Mouse (Mus musculus): ENCODE results near the gene Ess2.

DNA sequence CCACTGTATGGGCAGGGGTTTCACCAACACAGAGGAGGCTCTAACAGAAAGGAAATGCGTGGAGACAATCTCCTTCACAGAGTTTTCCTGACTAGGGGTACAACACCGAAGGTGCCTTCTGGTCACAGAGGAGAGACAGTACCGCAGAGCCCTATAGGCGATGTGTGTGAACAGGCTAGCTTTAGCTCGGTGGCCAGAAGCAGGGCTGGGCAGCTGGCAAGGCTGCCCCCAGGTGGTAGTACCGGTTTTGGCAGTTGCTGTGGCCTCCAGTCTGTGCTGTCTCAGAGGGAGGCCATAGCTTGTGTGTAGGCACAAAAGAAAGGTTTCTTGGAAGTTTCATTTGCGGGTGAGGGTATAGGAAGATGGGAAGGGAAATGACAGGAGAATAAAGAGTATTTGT lies 27.7 kb upstream of the Ess2 start:
- TF ChIP-seq POLR2A (IDR thresholded peaks at IDR 0.05; ENCODE audit: extremely low read depth, insufficient read depth, low read length): no peak
- peak; percentile 59 for TF ChIP-seq CTCF (IDR thresholded peaks at IDR 0.05; ENCODE audit: extremely low read depth, insufficient read depth, low read length)

Measured in cortical plate, adult 2 months (tissue).